Mouse (Mus musculus) midbrain, embryonic 14.5 days (tissue): ENCODE data around the gene Ctdspl2. TPM values are rescaled to one million over a fixed set of nuclear protein-coding genes. Genes with fewer than 3 reads are reported as not detected.
"Not testable (repeated sequence)": the region's sequence is repeated elsewhere in the genome, so short reads cannot be mapped to it uniquely, and the experiment has no call there.

Experiments used
- ATAC-seq: fragments of 200-750 bp; cut with Nextera tagmentation; 2 replicates; pipeline ENCODE4 v1.8.0; 2017; ENCODE audit warnings: moderate number of reproducible peaks, moderate library complexity; ENCODE audit not compliant: low FRiP score, low TSS enrichment
- DNase-seq: peaks from one replicate; pipeline ENCODE4 v3.0.0-alpha.2; 2015
- H3K27ac ChIP-seq: fragments of 300-500 bp; sonication (generic); replicated peaks from 2 replicates; pipeline ENCODE4 v1.5.1; 2014; ENCODE audit warnings: mild to moderate bottlenecking, low read depth, low read length, moderate library complexity
- H3K27me3 ChIP-seq: fragments of 300-500 bp; sonication (generic); 2 replicates; pipeline ENCODE4 v1.6.1; 2014; ENCODE audit warnings: low read length, control low read depth, mixed read lengths; ENCODE audit not compliant: control insufficient read depth, insufficient read depth
- H3K36me3 ChIP-seq: fragments of 300-500 bp; sonication (generic); 2 replicates; pipeline ENCODE4 v1.6.1; 2014; ENCODE audit warnings: low read length, control low read depth; ENCODE audit not compliant: control insufficient read depth, insufficient read depth
- H3K4me1 ChIP-seq: fragments of 300-500 bp; sonication (generic); 2 replicates; pipeline ENCODE4 v1.6.1; 2014; ENCODE audit warnings: mild to moderate bottlenecking, antibody characterized with exemption, low read length, control low read depth; ENCODE audit not compliant: control insufficient read depth, insufficient read depth
- H3K4me2 ChIP-seq: fragments of 300-500 bp; sonication (generic); 2 replicates; pipeline ENCODE4 v1.6.1; 2014; ENCODE audit warnings: mild to moderate bottlenecking, low read length, moderate library complexity
- H3K4me3 ChIP-seq: fragments of 300-500 bp; sonication (generic); replicated peaks from 2 replicates; pipeline ENCODE4 v1.5.1; 2014; ENCODE audit warnings: low read depth, low read length
- H3K9ac ChIP-seq: fragments of 300-500 bp; sonication (generic); replicated peaks from 2 replicates; pipeline ENCODE4 v1.6.1; 2014; ENCODE audit warnings: mild to moderate bottlenecking, low read length, moderate library complexity
- H3K9me3 ChIP-seq: fragments of 300-500 bp; sonication (generic); 2 replicates; pipeline ENCODE4 v1.6.1; 2016; ENCODE audit warnings: low read length, control low read depth, mixed read lengths; ENCODE audit not compliant: control insufficient read depth
- WGBS: fragments of 180-500 bp; shearing (Covaris S2); extraction: QIAGEN DNeasy Blood & Tissue Kit; methylation state at CpG from one replicate; pipeline ENCODE4 v1.1.7; 2014; 5-methylcytosine and 5-hydroxymethylcytosine counted together
- polyA plus RNA-seq: library from polyadenylated mRNA; unstranded; fragments of >200 nt; fragmentation: Nextera tagmentation; extraction: Ambion mirVana; gene quantifications from 2 replicates; pipeline ENCODE4 v1.2.1, GENCODE M21; 2014

Ctdspl2 gene
- polyA plus RNA-seq, result 34.1 and 41.1 TPM in 2 replicates

GRCm38 (mm10) chr2:121955765-121956223, at the start of gene Ctdspl2, which contains the start of gene Mageb3:
Gene Ctdspl2, plus strand, starts transcription at chr2:121956001.
Gene Mageb3, minus strand, starts transcription at chr2:121956092.
- H3K4me2 ChIP-seq, result peak within 1 kb of the TSS; percentile 59
- DNase-seq (peak; percentile 97), ATAC-seq (peak; percentile 94)
- H3K27me3 ChIP-seq, result no peaks in the 10 kb centered on the region
- peak within 1 kb of the TSS; percentile 89 for H3K9ac ChIP-seq
- no peaks in the 10 kb centered on the region for H3K9me3 ChIP-seq
- peak within 1 kb of the TSS; percentile 84 for H3K4me3 ChIP-seq
- under 1% methylated on average over 48 of the region's 48 CpGs for WGBS
- H3K4me1 ChIP-seq, result peaks cover 22% of the 10 kb centered on the region
- peak within 1 kb of the TSS; percentile 90 for H3K27ac ChIP-seq
- H3K36me3 ChIP-seq, result no peaks in the 10 kb centered on the region

- DNase-seq, result peak; percentile 12
Observed at GRCm38 (mm10) chr2:121909975-121910374, 45.8 kb upstream of the Ctdspl2 start.

GRCm38 (mm10) chr2:121916047-121916970, 39.5 kb upstream of the Ctdspl2 start:
- DNase-seq (no peak), ATAC-seq (no peak)
- WGBS, result 93% methylated on average over 5 of the region's 5 CpGs
- no peaks in the 10 kb centered on the region for H3K9me3 ChIP-seq
- H3K4me3 ChIP-seq, result no peak overlapping the region
- H3K36me3 ChIP-seq, result peaks cover 25% of the 10 kb centered on the region
- no peak overlapping the region for H3K9ac ChIP-seq
- H3K27me3 ChIP-seq, result no peaks in the 10 kb centered on the region
- H3K4me1 ChIP-seq, result no peaks in the 10 kb centered on the region
- H3K4me2 ChIP-seq, result no peak overlapping the region
- H3K27ac ChIP-seq, result no peak overlapping the region

More at GRCm38 (mm10) chr2:121909975-121910374, 45.8 kb upstream of the Ctdspl2 start:
- H3K36me3 ChIP-seq, result peaks cover 47% of the 10 kb centered on the region
- ATAC-seq, result no peak
- H3K4me3 ChIP-seq, result no peak overlapping the region
- no peak overlapping the region for H3K9ac ChIP-seq
- H3K4me1 ChIP-seq, result no peaks in the 10 kb centered on the region
- H3K27ac ChIP-seq, result no peak overlapping the region
- no peak overlapping the region for H3K4me2 ChIP-seq
- H3K9me3 ChIP-seq, result no peaks in the 10 kb centered on the region
- 90% methylated on average over 3 of the region's 3 CpGs for WGBS
- H3K27me3 ChIP-seq, result no peaks in the 10 kb centered on the region

- H3K27ac ChIP-seq, DNase-seq, H3K9ac ChIP-seq, H3K4me1 ChIP-seq, H3K4me2 ChIP-seq, H3K4me3 ChIP-seq, H3K27me3 ChIP-seq, H3K9me3 ChIP-seq, H3K36me3 ChIP-seq, ATAC-seq: not testable (repeated sequence)
- WGBS, result 74% methylated on average over 2 of the region's 2 CpGs
Observed at GRCm38 (mm10) chr2:121937624-121938023, 18.2 kb upstream of the Ctdspl2 start.

- Histone ChIP-seq H3K9ac (no peak overlapping the region), H3K27me3 (no peaks in the 10 kb centered on the region), H3K4me1 (no peaks in the 10 kb centered on the region), H3K4me3 (no peak overlapping the region), H3K9me3 (no peaks in the 10 kb centered on the region), H3K4me2 (no peak overlapping the region), H3K36me3 (no peaks in the 10 kb centered on the region), H3K27ac (no peak overlapping the region)
- DNase-seq, result no peak
- WGBS, result 78% methylated on average over 3 of the region's 3 CpGs
- ATAC-seq, result no peak
Observed at GRCm38 (mm10) chr2:121943364-121943763, 12.4 kb upstream of the Ctdspl2 start.

- Histone ChIP-seq H3K27me3 (no peaks in the 10 kb centered on the region), H3K27ac (peak overlapping the region; percentile 90), H3K9ac (peak overlapping the region; percentile 89), H3K4me2 (peak overlapping the region; percentile 59), H3K9me3 (no peaks in the 10 kb centered on the region), H3K4me1 (peaks cover 22% of the 10 kb centered on the region), H3K36me3 (no peaks in the 10 kb centered on the region), H3K4me3 (peak overlapping the region; percentile 84)
- DNase-seq (no peak), ATAC-seq (no peak)
- WGBS, result 21% methylated on average over 10 of the region's 10 CpGs
Observed at GRCm38 (mm10) chr2:121954971-121955656, 687 bp upstream of the Ctdspl2 start.

GRCm38 (mm10) chr2:121956224-121957018, 620 bp downstream of the Ctdspl2 start:
- ATAC-seq, result peak; percentile 96
- H3K9me3 ChIP-seq, result no peaks in the 10 kb centered on the region
- peak overlapping the region; percentile 59 for H3K4me2 ChIP-seq
- peak overlapping the region; percentile 90 for H3K27ac ChIP-seq
- H3K4me1 ChIP-seq, result peaks cover 22% of the 10 kb centered on the region
- DNase-seq, result peak; percentile 97
- no peaks in the 10 kb centered on the region for H3K36me3 ChIP-seq
- no peaks in the 10 kb centered on the region for H3K27me3 ChIP-seq
- H3K4me3 ChIP-seq, result peak overlapping the region; percentile 84
- under 1% methylated on average over 46 of the region's 47 CpGs for WGBS
- peak overlapping the region; percentile 89 for H3K9ac ChIP-seq

GRCm38 (mm10) chr2:121957216-121957792, 1.5 kb downstream of the Ctdspl2 start:
- Histone ChIP-seq H3K36me3 (0 out of 2 replicates have a peak, but pooled peaks cover 5% of the 10 kb centered on the region), H3K4me2 (peak overlapping the region; percentile 59), H3K4me1 (peaks cover 22% of the 10 kb centered on the region), H3K27ac (no peak overlapping the region), H3K27me3 (no peaks in the 10 kb centered on the region), H3K4me3 (peak overlapping the region; percentile 84), H3K9me3 (no peaks in the 10 kb centered on the region), H3K9ac (peak overlapping the region; percentile 89)
- WGBS, result 14% methylated on average over 8 of the region's 8 CpGs
- ATAC-seq, result no peak
- no peak for DNase-seq
